Mouse (Mus musculus): ENCODE results near the gene Wtip. TPM values are rescaled to one million over a fixed set of nuclear protein-coding genes. Genes with fewer than 3 reads are reported as not detected.

Wtip gene
- total and polyA plus RNA-seq, 3 experiments = not detected

DNA sequence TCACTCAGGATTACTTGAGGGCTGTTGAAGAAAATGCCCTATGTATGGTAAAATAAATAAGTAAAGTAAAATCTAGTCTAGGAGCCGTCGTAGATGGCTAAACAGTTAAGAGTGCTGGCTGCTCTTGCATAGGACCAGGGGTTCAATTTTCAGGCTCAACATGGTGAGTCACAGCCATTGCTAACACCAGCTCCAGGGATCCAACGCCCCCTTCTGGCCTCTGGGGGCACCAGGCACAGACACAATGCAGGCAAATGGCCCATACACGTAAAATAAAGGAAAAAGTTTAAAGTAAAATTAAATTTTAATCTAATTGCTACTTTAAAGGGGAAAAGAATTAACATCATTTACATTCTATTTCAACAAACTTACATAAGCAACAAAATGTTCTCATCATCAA is 33.8 kb upstream of the Wtip start:
- DNase-seq (ENCODE audit: low spot score) (peak; percentile 18), ATAC-seq (ENCODE audit: extremely low read depth, insufficient number of reproducible peaks, low FRiP score, poor library complexity, severe bottlenecking) (peak; percentile 74)
- Histone ChIP-seq H3K36me3 (replicated peaks) (peaks cover 44% of the 10 kb centered on the region), H3K4me3 (ENCODE audit: low read depth, low read length) (peak overlapping the region; percentile 92; the same call in 1 of the 2 replicates), H3K27me3 (ENCODE audit: insufficient read depth, low read length) (no peaks in the 10 kb centered on the region), H3K4me1 (ENCODE audit: insufficient read depth, low read depth, low read length) (peaks cover 37% of the 10 kb centered on the region), H3K9me3 (replicated peaks) (no peaks in the 10 kb centered on the region)
- no peak for TF ChIP-seq POLR2AphosphoS5 (IDR thresholded peaks at IDR 0.05; ENCODE audit: insufficient replicate concordance, low read depth, low read length)
- TF ChIP-seq CTCF (IDR thresholded peaks at IDR 0.05; ENCODE audit: low read depth, low read length) = peak; percentile 70

DNA sequence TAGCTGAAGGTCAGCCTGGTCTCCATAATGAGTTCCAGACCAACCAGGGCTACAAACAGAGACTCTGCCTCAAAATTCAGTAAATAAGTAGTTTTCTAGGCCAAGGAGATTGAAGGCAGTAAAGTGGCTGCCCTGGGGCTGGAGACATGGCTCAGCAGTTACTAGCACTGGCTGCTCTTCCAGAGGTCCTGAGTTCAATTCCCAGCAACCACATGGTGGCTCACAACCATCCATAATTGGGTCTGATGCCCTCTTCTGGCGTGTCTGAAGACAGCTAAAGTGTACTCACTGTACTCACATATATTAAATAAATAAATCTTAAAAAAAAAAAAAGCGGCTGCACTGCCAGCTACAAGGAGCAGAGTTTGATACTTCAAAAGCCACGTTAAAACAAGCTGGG is 32.9 kb upstream of the Wtip start:
- Histone ChIP-seq H3K4me3 (ENCODE audit: low read depth, low read length) (peak overlapping the region; percentile 52; the same call in 1 of the 2 replicates), H3K27me3 (ENCODE audit: insufficient read depth, low read length) (no peaks in the 10 kb centered on the region), H3K4me1 (ENCODE audit: insufficient read depth, low read depth, low read length) (peaks cover 40% of the 10 kb centered on the region), H3K36me3 (replicated peaks) (peaks cover 53% of the 10 kb centered on the region), H3K9me3 (replicated peaks) (no peaks in the 10 kb centered on the region)
- ATAC-seq (ENCODE audit: extremely low read depth, insufficient number of reproducible peaks, low FRiP score, poor library complexity, severe bottlenecking) (no peak), DNase-seq (ENCODE audit: low spot score) (no peak)
- TF ChIP-seq GATA2 (IDR thresholded peaks at IDR 0.05; ENCODE audit: borderline replicate concordance, low read depth, low read length) (no peak), TAL1 (conservative IDR thresholded peaks at IDR 0.05; ENCODE audit: low read depth, low read length) (no peak), POLR2AphosphoS5 (IDR thresholded peaks at IDR 0.05; ENCODE audit: insufficient replicate concordance, low read depth, low read length) (no peak), CTCF (IDR thresholded peaks at IDR 0.05; ENCODE audit: low read depth, low read length) (no peak), GATA1 (IDR thresholded peaks at IDR 0.05; ENCODE audit: borderline replicate concordance, low read length) (no peak)

DNA sequence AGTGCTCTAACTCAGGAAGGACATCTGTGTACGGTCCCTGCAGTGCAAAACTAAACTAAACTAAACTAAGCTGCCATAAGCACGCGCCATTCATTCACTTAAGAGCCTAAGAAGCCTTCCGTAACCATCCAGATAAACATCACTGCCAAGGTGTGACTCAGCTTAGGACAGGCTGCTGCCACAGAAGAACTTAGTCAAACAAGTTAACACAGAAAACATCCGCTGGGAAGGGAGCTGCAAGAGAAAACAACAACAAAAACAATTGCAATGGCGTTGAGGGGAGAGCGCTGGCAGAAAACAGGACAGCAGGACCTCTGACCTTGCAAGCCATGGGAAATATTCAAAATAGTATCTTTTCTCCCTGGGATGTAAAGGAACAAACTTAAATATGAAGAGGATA is 31.6 kb upstream of the Wtip start:
- no peaks in the 10 kb centered on the region for H3K27me3 ChIP-seq (ENCODE audit: insufficient read depth, low read length)
- TF ChIP-seq TAL1 (conservative IDR thresholded peaks at IDR 0.05; ENCODE audit: low read depth, low read length) (no peak), CTCF (IDR thresholded peaks at IDR 0.05; ENCODE audit: low read depth, low read length) (no peak), GATA1 (IDR thresholded peaks at IDR 0.05; ENCODE audit: borderline replicate concordance, low read length) (no peak), GATA2 (IDR thresholded peaks at IDR 0.05; ENCODE audit: borderline replicate concordance, low read depth, low read length) (no peak), POLR2AphosphoS5 (IDR thresholded peaks at IDR 0.05; ENCODE audit: insufficient replicate concordance, low read depth, low read length) (no peak)
- no peaks in the 10 kb centered on the region for H3K9me3 ChIP-seq (replicated peaks)
- ATAC-seq (ENCODE audit: extremely low read depth, insufficient number of reproducible peaks, low FRiP score, poor library complexity, severe bottlenecking) (no peak), DNase-seq (ENCODE audit: low spot score) (no peak)
- H3K4me3 ChIP-seq (ENCODE audit: low read depth, low read length) = no peak overlapping the region; the same call in 1 of the 2 replicates
- H3K36me3 ChIP-seq (replicated peaks) = peaks cover 65% of the 10 kb centered on the region
- peaks cover 43% of the 10 kb centered on the region for H3K4me1 ChIP-seq (ENCODE audit: insufficient read depth, low read depth, low read length)

DNA sequence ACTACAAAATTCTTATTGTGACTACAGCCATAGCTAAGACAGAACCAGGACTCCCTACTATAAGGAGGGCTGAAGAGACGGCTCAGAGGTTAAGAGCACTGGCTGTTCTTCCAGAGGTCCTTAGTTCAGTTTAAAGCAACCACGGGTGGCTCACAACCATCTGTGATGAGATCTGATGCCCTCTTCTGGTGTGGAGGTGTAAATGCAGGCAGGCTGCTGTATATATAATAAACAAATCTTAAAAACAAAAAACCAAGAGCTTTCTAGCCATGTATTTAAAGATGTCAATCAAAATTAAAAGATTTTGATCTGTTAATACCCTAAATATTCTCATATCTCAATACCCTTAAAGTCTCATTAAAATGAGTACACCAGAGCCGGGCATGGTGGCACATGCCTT is 26.1 kb upstream of the Wtip start:
- no peak overlapping the region for H3K4me3 ChIP-seq (ENCODE audit: low read depth, low read length)
- no peaks in the 10 kb centered on the region for H3K9me3 ChIP-seq (replicated peaks)
- ATAC-seq (ENCODE audit: extremely low read depth, insufficient number of reproducible peaks, low FRiP score, poor library complexity, severe bottlenecking) = no peak
- TF ChIP-seq POLR2AphosphoS5 (IDR thresholded peaks at IDR 0.05; ENCODE audit: insufficient replicate concordance, low read depth, low read length) = no peak
- no peak for TF ChIP-seq TAL1 (conservative IDR thresholded peaks at IDR 0.05; ENCODE audit: low read depth, low read length)
- no peak for TF ChIP-seq CTCF (IDR thresholded peaks at IDR 0.05; ENCODE audit: low read depth, low read length)
- no peak for TF ChIP-seq GATA1 (IDR thresholded peaks at IDR 0.05; ENCODE audit: borderline replicate concordance, low read length)
- TF ChIP-seq GATA2 (IDR thresholded peaks at IDR 0.05; ENCODE audit: borderline replicate concordance, low read depth, low read length) = no peak
- DNase-seq (ENCODE audit: low spot score) = no peak
- H3K27me3 ChIP-seq (ENCODE audit: insufficient read depth, low read length) = no peaks in the 10 kb centered on the region
- peaks cover 94% of the 10 kb centered on the region for H3K36me3 ChIP-seq (replicated peaks)
- peaks cover 16% of the 10 kb centered on the region; the same call in 1 of the 2 replicates for H3K4me1 ChIP-seq (ENCODE audit: insufficient read depth, low read depth, low read length)

DNA sequence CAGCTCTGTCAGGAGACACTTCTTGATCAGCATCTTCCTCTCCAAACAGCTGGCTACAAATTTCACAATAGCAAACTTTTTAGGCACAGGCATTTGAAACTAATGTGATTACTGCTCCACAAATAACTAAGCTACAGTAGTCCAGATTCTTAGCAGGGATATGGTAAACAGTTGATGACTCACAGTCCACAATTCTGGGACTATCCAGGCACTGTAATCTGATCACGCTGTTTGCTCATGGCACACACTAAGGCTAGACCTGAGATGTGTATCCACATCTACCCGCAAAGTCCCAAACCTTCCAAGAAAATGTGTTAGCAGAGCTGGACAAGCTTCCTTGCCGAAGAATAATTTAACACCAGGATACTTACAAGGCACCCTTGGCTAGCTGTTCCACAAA is 24.9 kb upstream of the Wtip start:
- no peak for TF ChIP-seq TAL1 (conservative IDR thresholded peaks at IDR 0.05; ENCODE audit: low read depth, low read length)
- TF ChIP-seq GATA1 (IDR thresholded peaks at IDR 0.05; ENCODE audit: borderline replicate concordance, low read length) = no peak
- no peak for TF ChIP-seq CTCF (IDR thresholded peaks at IDR 0.05; ENCODE audit: low read depth, low read length)
- no peak for TF ChIP-seq GATA2 (IDR thresholded peaks at IDR 0.05; ENCODE audit: borderline replicate concordance, low read depth, low read length)
- no peak for TF ChIP-seq POLR2AphosphoS5 (IDR thresholded peaks at IDR 0.05; ENCODE audit: insufficient replicate concordance, low read depth, low read length)
- ATAC-seq (ENCODE audit: extremely low read depth, insufficient number of reproducible peaks, low FRiP score, poor library complexity, severe bottlenecking) = no peak
- Histone ChIP-seq H3K36me3 (replicated peaks) (peaks cover 95% of the 10 kb centered on the region), H3K27me3 (ENCODE audit: insufficient read depth, low read length) (no peaks in the 10 kb centered on the region), H3K9me3 (replicated peaks) (no peaks in the 10 kb centered on the region), H3K4me1 (ENCODE audit: insufficient read depth, low read depth, low read length) (peaks cover 12% of the 10 kb centered on the region; the same call in 1 of the 2 replicates), H3K4me3 (ENCODE audit: low read depth, low read length) (no peak overlapping the region)
- no peak for DNase-seq (ENCODE audit: low spot score)

DNA sequence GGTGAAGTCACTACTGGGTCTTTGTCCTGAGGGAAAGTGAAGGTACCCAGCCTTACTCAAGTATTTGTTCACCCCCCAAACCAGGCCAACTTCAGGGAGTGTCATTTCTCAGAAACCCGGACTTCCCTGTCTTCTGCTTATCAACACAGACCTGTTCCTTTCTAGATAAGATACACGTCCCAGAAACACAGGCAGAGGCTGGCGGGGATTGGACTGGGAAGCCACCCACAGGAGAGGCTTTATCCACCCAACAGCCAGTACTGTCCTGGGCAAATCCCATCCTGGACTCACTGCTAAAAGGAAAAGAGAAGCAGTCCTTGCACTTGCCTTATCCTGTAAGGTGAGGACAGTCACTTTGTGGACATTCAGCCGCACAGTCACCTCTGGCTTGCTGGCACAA is 14.1 kb upstream of the Wtip start:
- TF ChIP-seq TAL1 (conservative IDR thresholded peaks at IDR 0.05; ENCODE audit: low read depth, low read length) = peak; percentile 82
- no peak for TF ChIP-seq CTCF (IDR thresholded peaks at IDR 0.05; ENCODE audit: low read depth, low read length)

DNA sequence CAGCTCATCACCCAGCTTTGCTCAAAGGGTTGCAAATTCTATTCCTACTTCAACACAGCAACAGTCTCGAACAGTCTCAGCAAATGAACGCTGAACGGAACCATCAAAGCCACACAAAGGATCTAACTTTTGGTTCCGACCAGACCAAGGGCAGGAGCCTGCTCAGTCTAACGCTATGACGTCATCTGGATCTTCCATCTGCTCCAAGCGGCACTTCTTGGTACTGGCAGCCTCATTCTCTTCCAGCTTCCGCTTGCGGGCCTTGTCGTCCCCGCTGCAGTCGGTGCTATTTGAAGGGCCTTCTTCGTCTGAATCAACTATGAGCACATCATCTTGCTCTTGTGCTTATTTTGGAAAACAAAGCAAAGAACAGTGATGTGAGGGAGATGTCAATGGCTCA is 8.1 kb upstream of the Wtip start:
- DNase-seq (ENCODE audit: low spot score) (no peak), ATAC-seq (ENCODE audit: extremely low read depth, insufficient number of reproducible peaks, low FRiP score, poor library complexity, severe bottlenecking) (no peak)
- Histone ChIP-seq H3K4me3 (ENCODE audit: low read depth, low read length) (no peak overlapping the region), H3K27me3 (ENCODE audit: insufficient read depth, low read length) (no peaks in the 10 kb centered on the region), H3K4me1 (ENCODE audit: insufficient read depth, low read depth, low read length) (peaks cover 23% of the 10 kb centered on the region), H3K36me3 (replicated peaks) (peaks cover 66% of the 10 kb centered on the region), H3K9me3 (replicated peaks) (no peaks in the 10 kb centered on the region)
- no peak for TF ChIP-seq TAL1 (conservative IDR thresholded peaks at IDR 0.05; ENCODE audit: low read depth, low read length)
- TF ChIP-seq GATA1 (IDR thresholded peaks at IDR 0.05; ENCODE audit: borderline replicate concordance, low read length) = no peak
- TF ChIP-seq CTCF (IDR thresholded peaks at IDR 0.05; ENCODE audit: low read depth, low read length) = no peak
- TF ChIP-seq GATA2 (IDR thresholded peaks at IDR 0.05; ENCODE audit: borderline replicate concordance, low read depth, low read length) = no peak
- no peak for TF ChIP-seq POLR2AphosphoS5 (IDR thresholded peaks at IDR 0.05; ENCODE audit: insufficient replicate concordance, low read depth, low read length)

More for the DNA sequence above, 14.1 kb upstream of the Wtip start:
- peak; percentile 90 for ATAC-seq (ENCODE audit: extremely low read depth, insufficient number of reproducible peaks, low FRiP score, poor library complexity, severe bottlenecking)
- Histone ChIP-seq H3K4me1 (ENCODE audit: insufficient read depth, low read depth, low read length) (peaks cover 40% of the 10 kb centered on the region), H3K36me3 (replicated peaks) (peaks cover 97% of the 10 kb centered on the region), H3K27me3 (ENCODE audit: insufficient read depth, low read length) (no peaks in the 10 kb centered on the region), H3K9me3 (replicated peaks) (peaks cover 9% of the 10 kb centered on the region), H3K4me3 (ENCODE audit: low read depth, low read length) (peak overlapping the region; percentile 64; the same call in 1 of the 2 replicates)
- DNase-seq (ENCODE audit: low spot score) = peak; percentile 59
